Mouse (Mus musculus): Measurements from ENCODE around the gene Cpt1b. TPM values are rescaled to one million over a fixed set of nuclear protein-coding genes. Genes with fewer than 3 reads are reported as not detected.
A peak's percentile ranks its signal among the peaks of the same experiment; 100 is the strongest.

Cpt1b gene
- total RNA-seq, 1 experiment = 2.7 TPM

DNA sequence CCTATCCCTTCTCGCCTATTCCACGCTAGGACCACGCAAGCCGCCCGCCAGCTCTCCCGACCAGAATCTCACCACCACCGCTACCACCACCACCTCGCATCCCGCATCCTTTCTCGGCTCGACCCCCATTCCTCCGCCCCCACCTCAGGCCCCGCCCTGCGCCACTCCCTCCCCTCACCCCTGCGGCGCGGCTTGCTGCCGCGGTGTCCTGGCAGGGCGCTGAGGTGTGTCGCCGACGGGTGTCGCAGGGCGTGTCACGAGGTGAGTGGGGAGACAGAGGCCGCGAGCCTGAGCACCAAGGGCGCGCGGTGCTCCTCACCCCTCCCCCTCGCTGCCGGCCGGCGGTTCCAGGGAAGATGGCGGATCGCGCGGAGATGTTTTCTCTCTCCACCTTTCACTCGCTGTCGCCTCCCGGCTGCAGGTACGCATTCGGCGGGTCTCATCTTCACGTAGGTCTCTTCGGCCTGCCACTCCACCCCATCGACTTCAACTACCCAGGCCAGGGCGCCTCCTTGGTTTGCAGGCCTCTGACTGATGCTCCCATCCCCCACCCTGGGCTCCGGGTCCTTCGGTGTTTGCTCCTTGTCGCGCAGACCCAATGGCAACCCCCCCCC lies 28.3 kb upstream of the Cpt1b start, which contains the start of gene Mapk8ip2:
Gene Mapk8ip2, plus strand, starts transcription at position 49 of the 614 bp plus-strand sequence.
- H3K27ac ChIP-seq (ENCODE audit: insufficient read depth, low read depth, low read length, poor library complexity, severe bottlenecking) = no peak within 1 kb of the TSS
- peak within 1 kb of the TSS; percentile 58 to 83 for H3K4me3 ChIP-seq (ENCODE audit: insufficient read depth in 1 of 2, low read depth in 1 of 2, low read length in 2 of 2, poor library complexity in 1 of 2, severe bottlenecking in 1 of 2)
- H3K36me3 ChIP-seq (ENCODE audit: control insufficient read depth, insufficient read depth, low read length, poor library complexity, severe bottlenecking) = peaks cover 4% of the 10 kb centered on the region; the same call in 1 of the 2 replicates
- H3K9me3 ChIP-seq (ENCODE audit: control insufficient read depth, insufficient read depth, low read depth, low read length) = no peaks in the 10 kb centered on the region
- TF ChIP-seq ZC3H11A (IDR thresholded peaks at IDR 0.05; ENCODE audit: borderline replicate concordance, low read depth, low read length) = no peak
- no peak for TF ChIP-seq MAFK (IDR thresholded peaks at IDR 0.05; ENCODE audit: insufficient read depth, low read depth, low read length)
- TF ChIP-seq CHD2 (IDR thresholded peaks at IDR 0.05; ENCODE audit: low read depth, low read length) = no peak
- TF ChIP-seq HCFC1 (IDR thresholded peaks at IDR 0.05; ENCODE audit: borderline replicate concordance, insufficient read depth, low read length) = 0 out of 2 replicates have a peak, but pooled peaks have one; percentile 50
- no peak for TF ChIP-seq ZNF384 (IDR thresholded peaks at IDR 0.05; ENCODE audit: low read depth, low read length)
- in situ Hi-C loops (cut with MboI; ENCODE audit: low sequenced_read_pairs in 2 of 2, unreplicated experiment in 2 of 2) = no loop called here
- DNase-seq (ENCODE audit: low read depth, low spot score) = no peak
- peak within 1 kb of the TSS; percentile 60 for H3K9ac ChIP-seq (ENCODE audit: insufficient read depth, low read depth, low read length, poor library complexity, severe bottlenecking)
- H3K4me1 ChIP-seq (ENCODE audit: control insufficient read depth in 2 of 2, insufficient read depth in 2 of 2, low read length in 2 of 2, poor library complexity in 1 of 2) = peaks cover 0 to 9% of the 10 kb centered on the region in 2 experiments; a peak in 2 of 4 replicates

GRCm38 (mm10) chr15:89452906-89453864 lies 27.5 kb upstream of the Cpt1b start:
- Histone ChIP-seq H3K27ac (ENCODE audit: insufficient read depth, low read depth, low read length, poor library complexity, severe bottlenecking) (no peak overlapping the region), H3K36me3 (ENCODE audit: control insufficient read depth, insufficient read depth, low read length, poor library complexity, severe bottlenecking) (no peaks in the 10 kb centered on the region; the same call in 1 of the 2 replicates), H3K4me1 (ENCODE audit: control insufficient read depth in 2 of 2, insufficient read depth in 2 of 2, low read length in 2 of 2, poor library complexity in 1 of 2) (peaks cover 0 to 9% of the 10 kb centered on the region in 2 experiments; a peak in 2 of 4 replicates), H3K9me3 (ENCODE audit: control insufficient read depth, insufficient read depth, low read depth, low read length) (no peaks in the 10 kb centered on the region), H3K9ac (ENCODE audit: insufficient read depth, low read depth, low read length, poor library complexity, severe bottlenecking) (no peak overlapping the region), H3K4me3 (ENCODE audit: insufficient read depth in 1 of 2, low read depth in 1 of 2, low read length in 2 of 2, poor library complexity in 1 of 2, severe bottlenecking in 1 of 2) (peak overlapping the region; percentile 58 to 83)
- peak; percentile 75 for DNase-seq (ENCODE audit: low read depth, low spot score)
- TF ChIP-seq CHD2 (IDR thresholded peaks at IDR 0.05; ENCODE audit: low read depth, low read length) (no peak), HCFC1 (IDR thresholded peaks at IDR 0.05; ENCODE audit: borderline replicate concordance, insufficient read depth, low read length) (no peak), MAFK (IDR thresholded peaks at IDR 0.05; ENCODE audit: insufficient read depth, low read depth, low read length) (peak; percentile 93), ZC3H11A (IDR thresholded peaks at IDR 0.05; ENCODE audit: borderline replicate concordance, low read depth, low read length) (no peak), ZNF384 (IDR thresholded peaks at IDR 0.05; ENCODE audit: low read depth, low read length) (no peak)
- in situ Hi-C loops (cut with MboI; ENCODE audit: low sequenced_read_pairs in 2 of 2, unreplicated experiment in 2 of 2) = no loop called here

DNA sequence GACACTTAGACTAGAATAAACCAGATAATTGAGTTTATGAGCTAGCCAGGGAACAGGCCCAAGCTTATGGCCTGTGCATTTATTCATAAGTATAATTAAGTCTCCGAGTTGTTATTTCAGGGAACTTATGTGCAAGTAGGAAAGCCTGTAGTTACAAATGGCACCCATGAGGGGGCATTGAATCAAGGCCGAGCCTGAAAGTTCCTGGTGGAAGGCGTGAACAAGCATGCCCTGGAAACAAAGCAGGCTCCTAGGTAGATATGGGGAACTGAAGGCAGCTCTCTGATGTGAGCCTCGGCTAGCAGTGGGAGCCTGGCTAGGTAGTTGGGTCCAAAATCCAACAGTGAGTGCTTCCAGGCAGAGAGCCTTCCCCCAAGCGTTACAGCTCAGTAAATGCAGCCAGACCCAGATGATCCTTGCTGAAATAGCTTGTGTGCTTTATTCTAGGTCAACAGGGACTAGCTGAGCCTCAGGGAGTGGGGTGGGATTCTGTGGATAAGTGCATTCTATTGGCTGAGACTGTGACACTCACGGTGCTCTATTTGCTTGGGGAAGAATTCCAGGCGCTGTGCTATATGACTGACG lies 16.9 kb upstream of the Cpt1b start:
- no peak for DNase-seq (ENCODE audit: low read depth, low spot score)
- Histone ChIP-seq H3K27ac (ENCODE audit: insufficient read depth, low read depth, low read length, poor library complexity, severe bottlenecking) (no peak overlapping the region), H3K9ac (ENCODE audit: insufficient read depth, low read depth, low read length, poor library complexity, severe bottlenecking) (no peak overlapping the region), H3K4me1 (ENCODE audit: control insufficient read depth in 2 of 2, insufficient read depth in 2 of 2, low read length in 2 of 2, poor library complexity in 1 of 2) (peaks cover 0 to 2% of the 10 kb centered on the region in 2 experiments; a peak in 1 of 4 replicates), H3K4me3 (ENCODE audit: insufficient read depth in 1 of 2, low read depth in 1 of 2, low read length in 2 of 2, poor library complexity in 1 of 2, severe bottlenecking in 1 of 2) (no peak overlapping the region), H3K9me3 (ENCODE audit: control insufficient read depth, insufficient read depth, low read depth, low read length) (no peaks in the 10 kb centered on the region), H3K36me3 (ENCODE audit: control insufficient read depth, insufficient read depth, low read length, poor library complexity, severe bottlenecking) (no peaks in the 10 kb centered on the region)
- in situ Hi-C loops (cut with MboI; ENCODE audit: low sequenced_read_pairs in 2 of 2, unreplicated experiment in 2 of 2) = no loop called here
- no peak for TF ChIP-seq ZC3H11A (IDR thresholded peaks at IDR 0.05; ENCODE audit: borderline replicate concordance, low read depth, low read length)
- TF ChIP-seq ZNF384 (IDR thresholded peaks at IDR 0.05; ENCODE audit: low read depth, low read length) = no peak
- no peak for TF ChIP-seq MAFK (IDR thresholded peaks at IDR 0.05; ENCODE audit: insufficient read depth, low read depth, low read length)
- TF ChIP-seq HCFC1 (IDR thresholded peaks at IDR 0.05; ENCODE audit: borderline replicate concordance, insufficient read depth, low read length) = no peak
- TF ChIP-seq CHD2 (IDR thresholded peaks at IDR 0.05; ENCODE audit: low read depth, low read length) = no peak

- DNase-seq (ENCODE audit: low read depth, low spot score) = no peak
- in situ Hi-C loops (cut with MboI; ENCODE audit: low sequenced_read_pairs in 2 of 2, unreplicated experiment in 2 of 2) = no loop called here
- Histone ChIP-seq H3K36me3 (ENCODE audit: control insufficient read depth, insufficient read depth, low read length, poor library complexity, severe bottlenecking) (no peaks in the 10 kb centered on the region), H3K9ac (ENCODE audit: insufficient read depth, low read depth, low read length, poor library complexity, severe bottlenecking) (no peak overlapping the region), H3K27ac (ENCODE audit: insufficient read depth, low read depth, low read length, poor library complexity, severe bottlenecking) (no peak overlapping the region), H3K9me3 (ENCODE audit: control insufficient read depth, insufficient read depth, low read depth, low read length) (no peaks in the 10 kb centered on the region), H3K4me1 (ENCODE audit: control insufficient read depth in 2 of 2, insufficient read depth in 2 of 2, low read length in 2 of 2, poor library complexity in 1 of 2) (0 out of 4 replicates have a peak, but pooled peaks cover 0 to 4% of the 10 kb centered on the region in 2 experiments), H3K4me3 (ENCODE audit: insufficient read depth in 1 of 2, low read depth in 1 of 2, low read length in 2 of 2, poor library complexity in 1 of 2, severe bottlenecking in 1 of 2) (no peak overlapping the region)
- TF ChIP-seq ZNF384 (IDR thresholded peaks at IDR 0.05; ENCODE audit: low read depth, low read length) = no peak
- TF ChIP-seq HCFC1 (IDR thresholded peaks at IDR 0.05; ENCODE audit: borderline replicate concordance, insufficient read depth, low read length) = no peak
- TF ChIP-seq ZC3H11A (IDR thresholded peaks at IDR 0.05; ENCODE audit: borderline replicate concordance, low read depth, low read length) = no peak
- TF ChIP-seq MAFK (IDR thresholded peaks at IDR 0.05; ENCODE audit: insufficient read depth, low read depth, low read length) = no peak
- TF ChIP-seq CHD2 (IDR thresholded peaks at IDR 0.05; ENCODE audit: low read depth, low read length) = no peak
Measured at GRCm38 (mm10) chr15:89435878-89436277, 10.2 kb upstream of the Cpt1b start.
